Mouse (Mus musculus): ENCODE measurements around the gene Poln. TPM values are rescaled to one million over a fixed set of nuclear protein-coding genes. Genes with fewer than 3 reads are reported as not detected.

Poln gene
- polyA plus RNA-seq, 1 experiment, result 0.29 TPM

DNA sequence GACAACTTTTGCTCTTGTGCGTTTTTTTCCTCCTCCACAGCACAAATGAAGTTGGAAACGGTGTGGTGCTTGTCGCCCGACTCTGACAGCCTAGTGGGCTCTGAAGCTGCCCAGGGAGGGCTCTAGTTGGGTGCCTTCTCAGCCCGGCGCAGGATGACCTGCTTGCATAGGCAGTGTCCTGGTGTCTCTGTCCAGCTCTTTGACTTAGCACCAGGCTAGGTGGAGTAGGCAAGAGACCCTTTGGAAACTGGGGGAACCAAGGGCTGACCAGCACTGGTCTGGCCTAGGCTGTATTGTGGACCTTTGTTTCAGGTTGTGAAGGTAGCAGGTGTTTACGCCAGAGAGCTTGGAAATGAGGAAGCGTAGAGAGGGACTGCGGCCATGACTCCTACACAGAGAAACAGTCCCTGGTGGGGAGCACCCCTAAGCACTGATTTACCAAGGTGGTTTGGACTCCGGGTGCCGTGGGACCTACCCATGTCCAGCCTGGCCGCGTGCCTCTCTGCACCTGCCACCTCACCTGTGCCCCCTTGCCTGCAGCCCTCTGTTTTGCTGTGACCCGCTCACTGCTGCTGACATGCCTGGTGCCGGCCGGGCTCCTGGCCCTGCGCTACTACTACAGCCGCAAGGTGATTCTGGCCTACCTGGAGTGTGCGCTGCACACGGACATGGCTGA is 171.3 kb downstream of the Poln start:
- no peak for TF ChIP-seq CTCF (IDR thresholded peaks at IDR 0.05; ENCODE audit: extremely low read depth, insufficient read depth, insufficient read length, insufficient replicate concordance)
- no peak for TF ChIP-seq POLR2A (IDR thresholded peaks at IDR 0.05; ENCODE audit: low read depth, low read length)
- Histone ChIP-seq H3K4me3 (ENCODE audit: extremely low read depth, insufficient read depth, insufficient read length) (no peak overlapping the region), H3K4me1 (ENCODE audit: control insufficient read depth, insufficient read depth, insufficient read length) (peaks cover 12% of the 10 kb centered on the region; the same call in 1 of the 2 replicates), H3K27me3 (ENCODE audit: control insufficient read depth, insufficient read depth, low read length) (peaks cover 19% of the 10 kb centered on the region), H3K27ac (ENCODE audit: insufficient read depth, low read length) (no peak overlapping the region), H3K36me3 (ENCODE audit: control insufficient read depth, insufficient read depth, low read length) (no peaks in the 10 kb centered on the region)
- DNase-seq (ENCODE audit: low read depth in 1 of 2, low spot score in 2 of 2), result no peak
- WGBS, result 74% methylated on average over 20 of the region's 20 CpGs

DNA sequence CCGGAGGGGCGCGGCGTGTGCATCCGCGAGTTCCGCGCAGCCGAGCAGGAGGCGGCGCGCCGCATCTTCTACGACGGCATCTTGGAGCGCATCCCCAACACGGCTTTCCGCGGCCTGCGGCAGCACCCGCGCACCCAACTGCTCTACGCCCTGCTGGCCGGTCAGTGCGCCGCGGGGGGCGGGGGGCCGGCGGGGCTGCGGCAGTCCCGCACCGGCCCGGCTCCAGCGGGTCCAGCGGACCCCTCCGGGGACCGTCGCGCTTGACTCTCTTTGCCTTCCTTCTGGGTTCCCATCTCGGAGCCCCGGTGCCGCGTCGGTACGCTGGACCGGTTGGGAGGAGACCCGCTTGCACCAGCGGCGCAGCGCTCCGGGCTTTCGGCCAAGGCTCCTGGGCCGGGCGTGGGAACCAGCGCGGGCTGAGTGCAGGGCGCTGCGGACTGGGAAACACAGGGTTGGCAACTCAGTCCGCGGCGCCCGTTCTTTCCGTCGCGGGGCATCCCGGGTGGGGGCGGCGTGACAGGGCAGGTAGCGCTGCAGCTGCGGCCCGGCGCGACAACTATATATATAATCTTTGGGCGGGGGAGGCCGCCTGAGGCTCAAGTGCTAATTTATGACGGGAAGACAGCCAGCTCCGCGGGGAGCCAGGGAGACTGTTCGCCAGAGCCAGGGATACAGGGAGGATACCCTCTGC is 172.1 kb downstream of the Poln start:
- no peak overlapping the region for H3K27ac ChIP-seq (ENCODE audit: insufficient read depth, low read length)
- no peaks in the 10 kb centered on the region for H3K36me3 ChIP-seq (ENCODE audit: control insufficient read depth, insufficient read depth, low read length)
- H3K27me3 ChIP-seq (ENCODE audit: control insufficient read depth, insufficient read depth, low read length), result peaks cover 19% of the 10 kb centered on the region
- no peak for DNase-seq (ENCODE audit: low read depth in 1 of 2, low spot score in 2 of 2)
- TF ChIP-seq CTCF (IDR thresholded peaks at IDR 0.05; ENCODE audit: extremely low read depth, insufficient read depth, insufficient read length, insufficient replicate concordance), result no peak
- TF ChIP-seq POLR2A (IDR thresholded peaks at IDR 0.05; ENCODE audit: low read depth, low read length), result no peak
- 3% methylated on average over 71 of the region's 80 CpGs for WGBS
- H3K4me1 ChIP-seq (ENCODE audit: control insufficient read depth, insufficient read depth, insufficient read length), result peaks cover 12% of the 10 kb centered on the region; the same call in 1 of the 2 replicates
- H3K4me3 ChIP-seq (ENCODE audit: extremely low read depth, insufficient read depth, insufficient read length), result peak overlapping the region; percentile 55; the same call in 1 of the 2 replicates

DNA sequence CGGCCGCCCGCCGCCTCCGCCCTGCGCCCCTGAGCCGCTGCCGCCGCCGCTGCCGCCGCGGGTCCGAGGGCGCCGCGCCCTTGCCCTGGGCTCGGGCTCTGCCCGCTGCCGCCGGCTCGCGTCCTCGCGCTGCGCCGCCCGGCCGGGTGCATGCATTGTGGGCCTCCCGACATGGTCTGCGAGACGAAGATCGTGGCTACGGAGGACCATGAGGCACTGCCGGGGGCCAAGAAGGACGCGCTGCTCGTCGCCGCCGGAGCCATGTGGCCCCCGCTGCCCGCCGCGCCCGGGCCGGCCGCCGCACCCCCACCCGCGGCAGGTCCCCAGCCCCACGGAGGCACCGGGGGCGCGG is 172.6 kb downstream of the Poln start:
- H3K27ac ChIP-seq (ENCODE audit: insufficient read depth, low read length), result no peak overlapping the region
- TF ChIP-seq POLR2A (IDR thresholded peaks at IDR 0.05; ENCODE audit: low read depth, low read length) (no peak), CTCF (IDR thresholded peaks at IDR 0.05; ENCODE audit: extremely low read depth, insufficient read depth, insufficient read length, insufficient replicate concordance) (no peak)
- WGBS, result under 1% methylated on average over 50 of the region's 55 CpGs
- H3K36me3 ChIP-seq (ENCODE audit: control insufficient read depth, insufficient read depth, low read length), result no peaks in the 10 kb centered on the region
- peaks cover 12% of the 10 kb centered on the region; the same call in 1 of the 2 replicates for H3K4me1 ChIP-seq (ENCODE audit: control insufficient read depth, insufficient read depth, insufficient read length)
- peaks cover 19% of the 10 kb centered on the region for H3K27me3 ChIP-seq (ENCODE audit: control insufficient read depth, insufficient read depth, low read length)
- no peak for DNase-seq (ENCODE audit: low read depth in 1 of 2, low spot score in 2 of 2)
- peak overlapping the region; percentile 62 for H3K4me3 ChIP-seq (ENCODE audit: extremely low read depth, insufficient read depth, insufficient read length)

DNA sequence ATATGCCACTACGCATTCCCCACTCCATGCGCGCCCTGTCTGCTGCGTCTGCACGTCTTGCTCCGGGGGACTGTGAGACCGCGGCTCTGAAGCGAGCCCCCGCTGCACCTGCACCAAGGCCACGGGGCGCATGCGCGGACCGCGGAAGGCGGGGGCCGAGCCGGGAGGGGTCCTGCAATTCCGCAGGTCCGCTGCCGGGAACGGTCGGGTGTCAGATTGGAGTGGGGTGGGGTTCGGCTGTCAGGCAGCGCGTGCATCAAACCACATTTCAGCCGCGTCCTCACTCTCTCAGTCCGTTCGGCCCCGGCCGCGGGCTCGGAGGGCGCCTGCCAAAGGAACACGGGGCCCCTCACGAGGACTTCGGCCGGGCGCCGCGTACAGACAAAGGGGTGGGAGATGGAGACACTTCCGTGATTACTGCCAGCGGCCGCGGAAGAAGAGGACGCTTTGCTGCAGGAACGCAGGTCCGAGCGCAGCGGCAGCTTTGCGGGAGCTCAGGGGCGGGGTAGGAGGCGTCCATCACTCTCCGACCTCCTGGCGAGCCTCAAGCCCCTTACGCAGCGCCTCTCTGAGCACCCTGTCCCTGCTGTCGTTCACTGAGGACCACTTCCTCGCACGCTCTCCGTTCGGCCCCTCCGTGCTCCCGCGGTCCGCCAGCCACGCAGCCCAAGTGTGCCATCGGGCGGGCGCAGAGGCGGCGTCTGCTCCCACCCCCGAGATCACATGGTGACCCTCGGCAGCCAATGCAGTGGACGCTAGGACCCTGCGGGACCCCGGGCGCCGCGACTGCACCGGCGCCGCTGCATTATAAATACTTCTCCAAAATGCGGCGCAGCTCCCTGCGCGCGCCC is 173.2 kb downstream of the Poln start, which contains the start of gene Nat8l:
TSS of gene Nat8l (plus strand) at position 142 of the 851 bp plus-strand sequence.
- Histone ChIP-seq H3K36me3 (ENCODE audit: control insufficient read depth, insufficient read depth, low read length) (no peaks in the 10 kb centered on the region), H3K4me1 (ENCODE audit: control insufficient read depth, insufficient read depth, insufficient read length) (peaks cover 12% of the 10 kb centered on the region; the same call in 1 of the 2 replicates), H3K27ac (ENCODE audit: insufficient read depth, low read length) (no peak within 1 kb of the TSS), H3K27me3 (ENCODE audit: control insufficient read depth, insufficient read depth, low read length) (peaks cover 19% of the 10 kb centered on the region), H3K4me3 (ENCODE audit: extremely low read depth, insufficient read depth, insufficient read length) (peak within 1 kb of the TSS; percentile 62)
- peak in 1 of 2 experiments; percentile 17 for DNase-seq (ENCODE audit: low read depth in 1 of 2, low spot score in 2 of 2)
- 1% methylated on average over 89 of the region's 90 CpGs for WGBS
- no peak for TF ChIP-seq CTCF (IDR thresholded peaks at IDR 0.05; ENCODE audit: extremely low read depth, insufficient read depth, insufficient read length, insufficient replicate concordance)
- no peak for TF ChIP-seq POLR2A (IDR thresholded peaks at IDR 0.05; ENCODE audit: low read depth, low read length)

DNA sequence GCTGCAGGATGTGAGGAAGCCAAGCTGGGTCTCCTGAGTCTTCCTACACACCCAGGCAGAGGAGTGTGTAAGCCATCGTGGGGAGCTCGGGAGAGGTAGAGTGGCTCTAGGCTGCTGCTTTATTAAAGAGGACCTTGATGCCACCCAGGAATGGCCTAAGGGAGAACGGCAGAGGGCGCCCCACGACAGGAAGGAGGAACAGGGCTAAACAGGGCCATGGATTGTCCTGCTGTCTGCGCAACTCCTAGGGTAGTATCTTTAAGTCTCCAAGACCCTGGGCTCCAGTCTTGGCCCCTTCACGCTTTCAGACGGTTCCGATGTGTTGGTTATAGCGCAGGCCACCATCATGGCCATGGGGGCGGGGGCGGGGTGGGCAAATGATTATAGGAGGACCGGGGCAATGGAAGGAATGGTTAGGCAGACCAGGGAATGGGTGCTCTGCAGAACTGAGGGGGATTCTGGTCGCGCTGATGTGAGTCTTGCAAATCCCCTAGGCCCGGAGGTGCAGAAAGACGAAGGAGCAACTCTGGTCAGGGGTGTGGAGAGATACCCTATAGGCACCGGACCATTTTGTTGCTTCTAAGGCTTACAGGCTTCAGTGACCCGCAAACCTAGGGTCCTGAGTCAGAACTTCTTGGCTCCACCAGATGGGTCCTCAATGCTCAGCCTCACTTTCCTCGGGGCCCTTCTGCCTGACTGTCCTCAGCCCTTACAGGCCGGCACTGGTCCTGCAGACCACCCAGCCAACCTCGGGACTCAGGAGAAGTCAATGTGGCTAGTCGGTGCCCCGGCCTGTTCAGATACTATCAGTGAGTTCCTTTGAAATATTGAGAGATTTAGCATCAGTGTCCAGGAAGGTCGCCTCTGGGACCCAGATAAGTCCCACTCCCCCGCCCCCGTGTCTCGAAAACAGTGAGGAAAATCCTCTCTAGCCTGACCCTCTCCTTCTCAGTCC is 174.3 kb downstream of the Poln start:
- peak in 1 of 2 experiments; percentile 15 for DNase-seq (ENCODE audit: low read depth in 1 of 2, low spot score in 2 of 2)
- 55% methylated on average over 28 of the region's 28 CpGs for WGBS
- no peaks in the 10 kb centered on the region for H3K36me3 ChIP-seq (ENCODE audit: control insufficient read depth, insufficient read depth, low read length)
- no peak overlapping the region for H3K27ac ChIP-seq (ENCODE audit: insufficient read depth, low read length)
- H3K27me3 ChIP-seq (ENCODE audit: control insufficient read depth, insufficient read depth, low read length), result peaks cover 19% of the 10 kb centered on the region
- peaks cover 12% of the 10 kb centered on the region; the same call in 1 of the 2 replicates for H3K4me1 ChIP-seq (ENCODE audit: control insufficient read depth, insufficient read depth, insufficient read length)
- no peak overlapping the region for H3K4me3 ChIP-seq (ENCODE audit: extremely low read depth, insufficient read depth, insufficient read length)
- TF ChIP-seq POLR2A (IDR thresholded peaks at IDR 0.05; ENCODE audit: low read depth, low read length) (no peak), CTCF (IDR thresholded peaks at IDR 0.05; ENCODE audit: extremely low read depth, insufficient read depth, insufficient read length, insufficient replicate concordance) (peak; percentile 10; the same call in 1 of the 2 replicates)
